Mouse (Mus musculus) MEL (cell line): ENCODE measurements around the gene Olfr1014. TPM values are rescaled to one million over a fixed set of nuclear protein-coding genes. Genes with fewer than 3 reads are reported as not detected.

Source experiments
- DNase-seq: peaks from one replicate; pipeline ENCODE4 v3.0.0; 2011; ENCODE audit warnings: low read depth, low spot score
- H3K27ac ChIP-seq: 2 replicates; pipeline ENCODE4 v1.5.1; 2012; ENCODE audit warnings: low read depth, mild to moderate bottlenecking, control low read depth, low read length, moderate library complexity; ENCODE audit not compliant: control insufficient read depth
- H3K27me3 ChIP-seq, 2 experiments: fragments of 150-350 bp in 1 of 2; sonication (generic) in 1 of 2; 2 replicates each; pipeline ENCODE4 v1.6.1; 2012; ENCODE audit warnings: low read length in 2 of 2, mild to moderate bottlenecking in 2 of 2, improper control_type of control experiment in 1 of 2, moderate library complexity in 1 of 2; ENCODE audit not compliant: insufficient read depth in 2 of 2, control insufficient read depth in 1 of 2
- H3K36me3 ChIP-seq, 2 experiments: 2 replicates each; pipeline ENCODE4 v1.6.1; 2012 to 2014; ENCODE audit warnings: low read length in 2 of 2, improper control_type of control experiment in 1 of 2, inconsistent platforms in 1 of 2, mild to moderate bottlenecking in 1 of 2; ENCODE audit not compliant: insufficient read depth in 2 of 2, control insufficient read depth in 1 of 2
- H3K4me1 ChIP-seq, 2 experiments: fragments of 150-350 bp in 1 of 2; sonication (generic) in 1 of 2; 2 replicates each; pipeline ENCODE4 v1.6.1; 2012; ENCODE audit warnings: low read length in 2 of 2, improper control_type of control experiment in 1 of 2, mild to moderate bottlenecking in 1 of 2; ENCODE audit not compliant: insufficient read depth in 2 of 2, control insufficient read depth in 1 of 2
- H3K4me3 ChIP-seq, 2 experiments: fragments of 150-350 bp in 1 of 2; sonication (generic) in 1 of 2; 2 replicates each; pipeline ENCODE4 v1.5.1; 2012; ENCODE audit warnings: low read depth in 2 of 2, low read length in 2 of 2, mild to moderate bottlenecking in 2 of 2, moderate library complexity in 2 of 2, control low read depth in 1 of 2, improper control_type of control experiment in 1 of 2; ENCODE audit not compliant: control insufficient read depth in 1 of 2, insufficient read depth in 1 of 2
- H3K79me2 ChIP-seq: 2 replicates; pipeline ENCODE4 v1.6.1; 2012; ENCODE audit warnings: mild to moderate bottlenecking, low read length, moderate library complexity; ENCODE audit not compliant: control insufficient read depth, poor library complexity, insufficient read depth
- H3K9ac ChIP-seq: 2 replicates; pipeline ENCODE4 v1.6.1; 2012; ENCODE audit warnings: low read depth, mild to moderate bottlenecking, control low read depth, low read length, moderate library complexity; ENCODE audit not compliant: control insufficient read depth, poor library complexity, severe bottlenecking
- H3K9me3 ChIP-seq: fragments of 150-350 bp; sonication (generic); replicated peaks from 2 replicates; pipeline ENCODE4 v1.6.1; 2012; ENCODE audit warnings: mild to moderate bottlenecking, low read length, improper control_type of control experiment, moderate library complexity; ENCODE audit not compliant: insufficient read depth
- BHLHE40 ChIP-seq: IDR thresholded peaks from 2 replicates; pipeline ENCODE4 v1.6.1; 2012; ENCODE audit warnings: low read depth, mild to moderate bottlenecking, inconsistent platforms, low read length, improper control_type of control experiment, borderline replicate concordance
- CHD2 ChIP-seq: IDR thresholded peaks from 2 replicates; pipeline ENCODE4 v1.6.1; 2011; ENCODE audit warnings: low read length, improper control_type of control experiment
- CTCF ChIP-seq, 3 experiments: IDR thresholded peaks in 2 of 3; conservative IDR thresholded peaks in 1 of 3; 2 replicates each; pipeline ENCODE4 v1.5.1; 2011 to 2012; ENCODE audit warnings: low read length in 3 of 3, low read depth in 2 of 3, mild to moderate bottlenecking in 2 of 3, improper control_type of control experiment in 1 of 3, inconsistent platforms in 1 of 3, mixed read lengths in 1 of 3, moderate library complexity in 1 of 3; ENCODE audit not compliant: control insufficient read depth in 1 of 3, insufficient read depth in 1 of 3, poor library complexity in 1 of 3, severe bottlenecking in 1 of 3
- E2F4 ChIP-seq: IDR thresholded peaks from 2 replicates; pipeline ENCODE4 v1.6.1; 2011; ENCODE audit warnings: low read depth, low read length, improper control_type of control experiment, borderline replicate concordance
- EP300 ChIP-seq, 2 experiments: IDR thresholded peaks; 2 replicates each; pipeline ENCODE4 v1.6.1; 2011; ENCODE audit warnings: improper control_type of control experiment in 2 of 2, low read length in 2 of 2, low read depth in 1 of 2, mild to moderate bottlenecking in 1 of 2
- GABPA ChIP-seq: IDR thresholded peaks from 2 replicates; pipeline ENCODE4 v1.6.1; 2012; ENCODE audit warnings: low read depth, mild to moderate bottlenecking, inconsistent platforms, low read length, improper control_type of control experiment, moderate library complexity
- GATA1 ChIP-seq: IDR thresholded peaks from 2 replicates; pipeline ENCODE4 v1.6.1; 2011; ENCODE audit warnings: low read depth, low read length, improper control_type of control experiment
- KAT2A ChIP-seq: conservative IDR thresholded peaks from 2 replicates; pipeline ENCODE4 v1.6.1; 2012; ENCODE audit warnings: low read depth, low read length, improper control_type of control experiment, inconsistent platforms
- MEF2A ChIP-seq: IDR thresholded peaks from 2 replicates; pipeline ENCODE4 v1.6.1; 2014; ENCODE audit warnings: low read depth, mild to moderate bottlenecking, inconsistent platforms, low read length, improper control_type of control experiment; ENCODE audit not compliant: poor library complexity, insufficient replicate concordance, severe bottlenecking; ENCODE audit errors: extremely low read depth
- MXI1 ChIP-seq: IDR thresholded peaks from 2 replicates; pipeline ENCODE4 v1.6.1; 2011; ENCODE audit warnings: mild to moderate bottlenecking, low read depth, low read length, improper control_type of control experiment
- NELFE ChIP-seq: IDR thresholded peaks from 2 replicates; pipeline ENCODE4 v1.6.1; 2011; ENCODE audit warnings: low read depth, low read length, improper control_type of control experiment
- POLR2A ChIP-seq, 2 experiments: IDR thresholded peaks; 2 replicates each; pipeline ENCODE4 v1.6.1; 2011 to 2012; ENCODE audit warnings: low read length in 2 of 2, mild to moderate bottlenecking in 2 of 2, control low read depth in 1 of 2, improper control_type of control experiment in 1 of 2, low read depth in 1 of 2, moderate library complexity in 1 of 2; ENCODE audit not compliant: control insufficient read depth in 1 of 2, insufficient read depth in 1 of 2, poor library complexity in 1 of 2
- POLR2AphosphoS2 ChIP-seq: IDR thresholded peaks from 2 replicates; pipeline ENCODE4 v1.6.1; 2011; ENCODE audit warnings: low read length, improper control_type of control experiment
- POLR2AphosphoS5 ChIP-seq: IDR thresholded peaks from 2 replicates; pipeline ENCODE4 v1.6.1; 2012; ENCODE audit warnings: low read depth, borderline replicate concordance, mild to moderate bottlenecking, inconsistent platforms, low read length, moderate library complexity, mixed read lengths
- RAD21 ChIP-seq: IDR thresholded peaks from 2 replicates; pipeline ENCODE4 v1.6.1; 2011; ENCODE audit warnings: mild to moderate bottlenecking, low read depth, low read length, improper control_type of control experiment
- TAL1 ChIP-seq: IDR thresholded peaks from 2 replicates; pipeline ENCODE4 v1.6.1; 2012; ENCODE audit warnings: mild to moderate bottlenecking, inconsistent platforms, low read length, moderate library complexity, mixed read lengths
- USF1 ChIP-seq: IDR thresholded peaks from 2 replicates; pipeline ENCODE4 v1.6.1; 2014; ENCODE audit warnings: low read depth, mild to moderate bottlenecking, inconsistent platforms, low read length, improper control_type of control experiment, moderate library complexity
- ZKSCAN1 ChIP-seq: IDR thresholded peaks from 2 replicates; pipeline ENCODE4 v1.6.1; 2012; ENCODE audit warnings: low read depth, mild to moderate bottlenecking, inconsistent platforms, low read length, improper control_type of control experiment, moderate library complexity
- ZMIZ1 ChIP-seq: IDR thresholded peaks from 2 replicates; pipeline ENCODE4 v1.6.1; 2012; ENCODE audit warnings: low read depth, mild to moderate bottlenecking, inconsistent platforms, low read length, improper control_type of control experiment, moderate library complexity
- ZNF384 ChIP-seq: IDR thresholded peaks from 2 replicates; pipeline ENCODE4 v1.6.1; 2012; ENCODE audit warnings: low read depth, mild to moderate bottlenecking, inconsistent platforms, low read length, improper control_type of control experiment
- polyA plus RNA-seq, 2 experiments: library from polyadenylated mRNA; stranded (reverse) in 1 of 2; unstranded in 1 of 2; fragments of >175 nt in 1 of 2; fragments of >200 nt in 1 of 2; gene quantifications; 2 replicates each; pipeline versions ENCODE4 v1.2.1 to v1.2.4; 2012; ENCODE audit warnings: low replicate concordance in 2 of 2, low read depth in 1 of 2; ENCODE audit not compliant: insufficient read length in 2 of 2, insufficient read depth in 1 of 2, missing spikeins in 1 of 2
- total RNA-seq: library from RNA; depleted of rRNA; stranded (reverse); fragments of 300-350 nt; gene quantifications from 2 replicates; pipeline ENCODE4 v1.2.3, GENCODE M21; 2012

The Olfr1014 gene
- total and polyA plus RNA-seq, 3 experiments: not detected

GRCm38 (mm10) chr2:85753822-85754221 lies 18.7 kb upstream of the Olfr1014 start:
- no peaks in the 10 kb centered on the region for H3K9me3 ChIP-seq
- H3K36me3 ChIP-seq: no peaks in the 10 kb centered on the region
- H3K79me2 ChIP-seq: no peaks in the 10 kb centered on the region
- no peak for TF ChIP-seq E2F4
- no peak for TF ChIP-seq ZMIZ1
- TF ChIP-seq GATA1: no peak
- H3K4me3 ChIP-seq: no peak overlapping the region
- H3K4me1 ChIP-seq: no peaks in the 10 kb centered on the region
- no peak overlapping the region for H3K9ac ChIP-seq
- no peak overlapping the region for H3K27ac ChIP-seq
- H3K27me3 ChIP-seq: no peaks in the 10 kb centered on the region
- DNase-seq: no peak

- Histone ChIP-seq H3K9me3 (no peaks in the 10 kb centered on the region), H3K4me3 (no peak within 1 kb of the TSS), H3K27ac (no peak within 1 kb of the TSS), H3K4me1 (no peaks in the 10 kb centered on the region), H3K36me3 (no peaks in the 10 kb centered on the region), H3K79me2 (no peaks in the 10 kb centered on the region), H3K27me3 (no peaks in the 10 kb centered on the region), H3K9ac (no peak within 1 kb of the TSS)
- TF ChIP-seq TAL1 (no peak), CTCF (IDR thresholded peaks at IDR 0.05 in 2 of 3, conservative IDR thresholded peaks at IDR 0.05 in 1 of 3; ENCODE audit: control insufficient read depth in 1 of 3, insufficient read depth in 1 of 3, low read depth in 2 of 3, low read length in 3 of 3, poor library complexity in 1 of 3, severe bottlenecking in 1 of 3) (no peak), RAD21 (no peak), POLR2A (IDR thresholded peaks at IDR 0.05; ENCODE audit: control insufficient read depth in 1 of 2, insufficient read depth in 1 of 2, low read depth in 1 of 2, low read length in 2 of 2, poor library complexity in 1 of 2) (no peak), MXI1 (no peak), NELFE (no peak), E2F4 (no peak), ZMIZ1 (no peak), KAT2A (no peak), ZNF384 (no peak), USF1 (no peak), POLR2AphosphoS2 (no peak), ZKSCAN1 (no peak), GABPA (no peak), BHLHE40 (no peak), CHD2 (no peak), EP300 (IDR thresholded peaks at IDR 0.05; ENCODE audit: low read depth in 1 of 2, low read length in 2 of 2) (no peak), GATA1 (no peak), POLR2AphosphoS5 (no peak), MEF2A (no peak)
- no peak for DNase-seq
These were observed 9.8 kb upstream of the Olfr1014 start, which contains the start of gene Olfr1012 for GRCm38 (mm10) chr2:85762666-85763065. Gene Olfr1012, minus strand, starts transcription at chr2:85762766.
